Mouse (Mus musculus): ENCODE measurements around the gene Dnajb3. TPM values are rescaled to one million over a fixed set of nuclear protein-coding genes. Genes with fewer than 3 reads are reported as not detected.
"Not testable (repeated sequence)": the region's sequence is repeated elsewhere in the genome, so short reads cannot be mapped to it uniquely, and the experiment has no call there.

Dnajb3 gene
- polyA plus RNA-seq, 1 experiment from 2014 or later = 9.6 TPM

- Histone ChIP-seq H3K9ac (ENCODE audit: low read depth, low read length) (no peak overlapping the region), H3K4me1 (ENCODE audit: control insufficient read depth, insufficient read depth, low read length) (no peaks in the 10 kb centered on the region), H3K36me3 (ENCODE audit: control insufficient read depth, insufficient read depth, low read length) (no peaks in the 10 kb centered on the region), H3K4me3 (ENCODE audit: low read depth, low read length) (no peak overlapping the region), H3K9me3 (replicated peaks; ENCODE audit: control insufficient read depth, low read length) (peaks cover 92% of the 10 kb centered on the region), H3K4me2 (no peak overlapping the region), H3K27ac (ENCODE audit: low read depth, low read length) (no peak overlapping the region), H3K27me3 (ENCODE audit: control insufficient read depth, insufficient read depth, low read length) (no peaks in the 10 kb centered on the region)
- 71% methylated on average over 3 of the region's 3 CpGs for WGBS (ENCODE audit: insufficient replicate concordance)
- no peak for ATAC-seq (replicated peaks; ENCODE audit: insufficient number of reproducible peaks, low FRiP score, low TSS enrichment)
These were observed 24.0 kb upstream of the Dnajb3 start for GRCm38 (mm10) chr1:88229566-88229965.

GRCm38 (mm10) chr1:88228121-88228520 lies 22.5 kb upstream of the Dnajb3 start:
- peaks cover 78% of the 10 kb centered on the region for H3K9me3 ChIP-seq (replicated peaks; ENCODE audit: control insufficient read depth, low read length)
- H3K27ac ChIP-seq (ENCODE audit: low read depth, low read length) = no peak overlapping the region
- 63% methylated on average over 7 of the region's 7 CpGs for WGBS (ENCODE audit: insufficient replicate concordance)
- no peaks in the 10 kb centered on the region for H3K4me1 ChIP-seq (ENCODE audit: control insufficient read depth, insufficient read depth, low read length)
- no peak overlapping the region for H3K4me3 ChIP-seq (ENCODE audit: low read depth, low read length)
- H3K9ac ChIP-seq (ENCODE audit: low read depth, low read length) = no peak overlapping the region
- no peak overlapping the region for H3K4me2 ChIP-seq
- ATAC-seq (replicated peaks; ENCODE audit: insufficient number of reproducible peaks, low FRiP score, low TSS enrichment) = no peak
- no peaks in the 10 kb centered on the region for H3K36me3 ChIP-seq (ENCODE audit: control insufficient read depth, insufficient read depth, low read length)
- H3K27me3 ChIP-seq (ENCODE audit: control insufficient read depth, insufficient read depth, low read length) = no peaks in the 10 kb centered on the region

GRCm38 (mm10) chr1:88227482-88227881 lies 21.9 kb upstream of the Dnajb3 start:
- 49% methylated on average over 2 of the region's 2 CpGs for WGBS (ENCODE audit: insufficient replicate concordance)
- no peak for ATAC-seq (replicated peaks; ENCODE audit: insufficient number of reproducible peaks, low FRiP score, low TSS enrichment)
- Histone ChIP-seq H3K9me3 (replicated peaks; ENCODE audit: control insufficient read depth, low read length) (peaks cover 71% of the 10 kb centered on the region), H3K4me2 (no peak overlapping the region), H3K4me1 (ENCODE audit: control insufficient read depth, insufficient read depth, low read length) (no peaks in the 10 kb centered on the region), H3K4me3 (ENCODE audit: low read depth, low read length) (no peak overlapping the region), H3K9ac (ENCODE audit: low read depth, low read length) (no peak overlapping the region), H3K27ac (ENCODE audit: low read depth, low read length) (no peak overlapping the region), H3K36me3 (ENCODE audit: control insufficient read depth, insufficient read depth, low read length) (no peaks in the 10 kb centered on the region), H3K27me3 (ENCODE audit: control insufficient read depth, insufficient read depth, low read length) (no peaks in the 10 kb centered on the region)

- no peak for ATAC-seq (replicated peaks; ENCODE audit: insufficient number of reproducible peaks, low FRiP score, low TSS enrichment)
- Histone ChIP-seq H3K27me3 (ENCODE audit: control insufficient read depth, insufficient read depth, low read length) (no peaks in the 10 kb centered on the region), H3K4me1 (ENCODE audit: control insufficient read depth, insufficient read depth, low read length) (no peaks in the 10 kb centered on the region), H3K9ac (ENCODE audit: low read depth, low read length) (no peak within 1 kb of the TSS), H3K27ac (ENCODE audit: low read depth, low read length) (no peak within 1 kb of the TSS), H3K9me3 (replicated peaks; ENCODE audit: control insufficient read depth, low read length) (peaks cover 67% of the 10 kb centered on the region), H3K36me3 (ENCODE audit: control insufficient read depth, insufficient read depth, low read length) (no peaks in the 10 kb centered on the region), H3K4me2 (no peak within 1 kb of the TSS), H3K4me3 (ENCODE audit: low read depth, low read length) (no peak within 1 kb of the TSS)
- 46% methylated on average over 5 of the region's 5 CpGs for WGBS (ENCODE audit: insufficient replicate concordance)
These were observed 21.2 kb upstream of the Dnajb3 start, which contains the start of gene Mroh2a for GRCm38 (mm10) chr1:88226670-88227379. Gene Mroh2a, plus strand, starts transcription at chr1:88226986.

GRCm38 (mm10) chr1:88225741-88226140 lies 20.2 kb upstream of the Dnajb3 start:
- no peaks in the 10 kb centered on the region for H3K36me3 ChIP-seq (ENCODE audit: control insufficient read depth, insufficient read depth, low read length)
- no peaks in the 10 kb centered on the region for H3K4me1 ChIP-seq (ENCODE audit: control insufficient read depth, insufficient read depth, low read length)
- H3K9me3 ChIP-seq (replicated peaks; ENCODE audit: control insufficient read depth, low read length) = peaks cover 56% of the 10 kb centered on the region
- H3K4me2 ChIP-seq = no peak overlapping the region
- ATAC-seq (replicated peaks; ENCODE audit: insufficient number of reproducible peaks, low FRiP score, low TSS enrichment) = no peak
- H3K27me3 ChIP-seq (ENCODE audit: control insufficient read depth, insufficient read depth, low read length) = no peaks in the 10 kb centered on the region
- no peak overlapping the region for H3K9ac ChIP-seq (ENCODE audit: low read depth, low read length)
- no peak overlapping the region for H3K27ac ChIP-seq (ENCODE audit: low read depth, low read length)
- no peak overlapping the region for H3K4me3 ChIP-seq (ENCODE audit: low read depth, low read length)

GRCm38 (mm10) chr1:88225301-88225700 lies 19.7 kb upstream of the Dnajb3 start:
- H3K4me3 ChIP-seq (ENCODE audit: low read depth, low read length); H3K4me2 ChIP-seq; H3K4me1 ChIP-seq (ENCODE audit: control insufficient read depth, insufficient read depth, low read length); H3K27ac ChIP-seq (ENCODE audit: low read depth, low read length); H3K9ac ChIP-seq (ENCODE audit: low read depth, low read length); H3K27me3 ChIP-seq (ENCODE audit: control insufficient read depth, insufficient read depth, low read length); ATAC-seq (replicated peaks; ENCODE audit: insufficient number of reproducible peaks, low FRiP score, low TSS enrichment); H3K36me3 ChIP-seq (ENCODE audit: control insufficient read depth, insufficient read depth, low read length): not testable (repeated sequence)
- WGBS (ENCODE audit: insufficient replicate concordance) = 49% methylated on average over 2 of the region's 2 CpGs
- peaks cover 52% of the 10 kb centered on the region for H3K9me3 ChIP-seq (replicated peaks; ENCODE audit: control insufficient read depth, low read length)

- no peak for ATAC-seq (replicated peaks; ENCODE audit: insufficient number of reproducible peaks, low FRiP score, low TSS enrichment)
- WGBS (ENCODE audit: insufficient replicate concordance) = 71% methylated on average over 2 of the region's 2 CpGs
These were observed 18.6 kb upstream of the Dnajb3 start for GRCm38 (mm10) chr1:88224029-88224776.

GRCm38 (mm10) chr1:88223591-88223990 lies 18.0 kb upstream of the Dnajb3 start:
- H3K27me3 ChIP-seq (ENCODE audit: control insufficient read depth, insufficient read depth, low read length) = no peaks in the 10 kb centered on the region
- no peak overlapping the region for H3K27ac ChIP-seq (ENCODE audit: low read depth, low read length)
- H3K9me3 ChIP-seq (replicated peaks; ENCODE audit: control insufficient read depth, low read length) = peaks cover 35% of the 10 kb centered on the region
- ATAC-seq (replicated peaks; ENCODE audit: insufficient number of reproducible peaks, low FRiP score, low TSS enrichment) = no peak
- no peak overlapping the region for H3K4me3 ChIP-seq (ENCODE audit: low read depth, low read length)
- H3K4me1 ChIP-seq (ENCODE audit: control insufficient read depth, insufficient read depth, low read length) = no peaks in the 10 kb centered on the region
- no peak overlapping the region for H3K4me2 ChIP-seq
- 47% methylated on average over 1 of the region's 1 CpGs for WGBS (ENCODE audit: insufficient replicate concordance)
- H3K9ac ChIP-seq (ENCODE audit: low read depth, low read length) = no peak overlapping the region
- H3K36me3 ChIP-seq (ENCODE audit: control insufficient read depth, insufficient read depth, low read length) = no peaks in the 10 kb centered on the region

More at GRCm38 (mm10) chr1:88224029-88224776, 18.6 kb upstream of the Dnajb3 start:
- no peaks in the 10 kb centered on the region for H3K27me3 ChIP-seq (ENCODE audit: control insufficient read depth, insufficient read depth, low read length)
- no peak overlapping the region for H3K27ac ChIP-seq (ENCODE audit: low read depth, low read length)
- no peak overlapping the region for H3K4me3 ChIP-seq (ENCODE audit: low read depth, low read length)
- H3K4me1 ChIP-seq (ENCODE audit: control insufficient read depth, insufficient read depth, low read length) = no peaks in the 10 kb centered on the region
- H3K36me3 ChIP-seq (ENCODE audit: control insufficient read depth, insufficient read depth, low read length) = no peaks in the 10 kb centered on the region
- H3K9me3 ChIP-seq (replicated peaks; ENCODE audit: control insufficient read depth, low read length) = peaks cover 41% of the 10 kb centered on the region
- H3K4me2 ChIP-seq = no peak overlapping the region
- no peak overlapping the region for H3K9ac ChIP-seq (ENCODE audit: low read depth, low read length)
